Mouse (Mus musculus) megakaryocyte-erythroid progenitor cell, adult 5-6 weeks (primary cell): Measurements from ENCODE around the gene Snrnp25. TPM values are rescaled to one million over a fixed set of nuclear protein-coding genes. Genes with fewer than 3 reads are reported as not detected.
A peak's percentile ranks its signal among the peaks of the same experiment; 100 is the strongest.

Experiments
- ATAC-seq: replicated peaks from 2 replicates; pipeline ENCODE4 v1.8.0; 2016; ENCODE audit warnings: mild to moderate bottlenecking, inconsistent platforms; ENCODE audit not compliant: severe bottlenecking, poor library complexity, low FRiP score, low TSS enrichment
- total RNA-seq, 2 experiments: library from RNA; stranded (forward) in 1 of 2; stranded (reverse) in 1 of 2; fragments of 200-1000, 215-1000 nt in 1 of 2; fragments of >200 nt in 1 of 2; fragmentation: Nextera tagmentation in 1 of 2; gene quantifications; 2 replicates each; pipeline ENCODE4 v1.2.3; 2014 to 2017

Snrnp25 gene
- total RNA-seq, 2 experiments from 2014 or later = 44.9 to 59.1 TPM

DNA sequence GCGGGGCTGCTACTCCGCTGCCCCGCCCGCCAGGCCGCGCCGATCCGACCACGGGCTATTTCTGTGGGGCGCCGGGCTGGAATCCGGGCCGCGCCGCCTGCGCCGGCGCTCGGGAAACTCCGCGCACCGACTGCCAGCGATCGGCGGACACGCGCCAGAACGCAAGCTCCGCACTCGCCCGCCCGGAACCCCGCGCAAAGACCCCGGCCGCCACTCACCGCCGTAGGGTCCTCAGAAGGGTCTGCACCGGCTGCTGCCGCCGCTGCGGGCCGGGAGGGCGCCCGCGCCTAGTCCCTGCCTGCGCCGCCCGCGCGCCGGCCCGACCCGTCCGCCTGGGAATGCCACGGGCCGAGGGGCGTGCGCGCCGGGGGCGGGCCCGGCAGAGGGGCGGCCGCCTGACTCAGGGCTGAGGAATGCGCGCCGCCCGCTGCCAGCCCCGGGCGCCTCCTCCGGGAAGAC lies 16.8 kb downstream of the Snrnp25 start, which contains the start of gene Rhbdf1:
Rhbdf1 (minus strand) TSS at position 350 of the 459 bp plus-strand sequence.
- ATAC-seq = no peak

- ATAC-seq = no peak
These were observed 17.5 kb downstream of the Snrnp25 start for GRCm38 (mm10) chr11:32222570-32223194.

DNA sequence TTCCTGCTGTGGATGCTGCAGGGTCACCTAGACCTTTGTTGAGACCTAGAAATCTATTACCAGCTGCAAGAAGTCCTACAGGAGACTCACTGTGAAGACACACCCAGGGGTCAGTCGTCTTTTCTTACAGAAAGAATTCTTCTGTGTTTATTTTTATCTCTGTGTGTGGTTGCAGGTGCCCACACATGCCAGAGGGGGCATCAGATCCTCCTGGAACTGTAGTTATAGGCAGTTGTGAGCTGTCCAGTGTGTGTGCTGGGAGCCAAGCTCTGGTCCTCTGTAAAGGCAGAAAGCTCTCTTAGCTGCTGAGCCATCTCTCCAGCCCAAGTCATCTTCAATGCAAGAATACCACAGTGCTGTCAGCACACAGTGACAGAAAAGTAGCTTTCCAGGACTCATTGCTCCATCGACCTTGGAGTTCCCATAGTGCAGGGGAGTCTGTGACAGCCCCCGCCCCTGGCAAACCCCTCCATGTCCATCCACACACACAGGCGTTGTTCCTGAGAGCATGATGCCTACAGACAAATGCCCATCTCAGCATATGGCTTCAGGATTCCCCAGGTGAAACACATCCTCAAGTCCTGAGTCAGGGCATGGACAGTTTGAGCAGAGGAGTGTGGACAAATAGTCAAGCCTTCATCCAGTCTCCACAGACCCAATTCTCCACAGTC lies 18.2 kb downstream of the Snrnp25 start:
- ATAC-seq = no peak

DNA sequence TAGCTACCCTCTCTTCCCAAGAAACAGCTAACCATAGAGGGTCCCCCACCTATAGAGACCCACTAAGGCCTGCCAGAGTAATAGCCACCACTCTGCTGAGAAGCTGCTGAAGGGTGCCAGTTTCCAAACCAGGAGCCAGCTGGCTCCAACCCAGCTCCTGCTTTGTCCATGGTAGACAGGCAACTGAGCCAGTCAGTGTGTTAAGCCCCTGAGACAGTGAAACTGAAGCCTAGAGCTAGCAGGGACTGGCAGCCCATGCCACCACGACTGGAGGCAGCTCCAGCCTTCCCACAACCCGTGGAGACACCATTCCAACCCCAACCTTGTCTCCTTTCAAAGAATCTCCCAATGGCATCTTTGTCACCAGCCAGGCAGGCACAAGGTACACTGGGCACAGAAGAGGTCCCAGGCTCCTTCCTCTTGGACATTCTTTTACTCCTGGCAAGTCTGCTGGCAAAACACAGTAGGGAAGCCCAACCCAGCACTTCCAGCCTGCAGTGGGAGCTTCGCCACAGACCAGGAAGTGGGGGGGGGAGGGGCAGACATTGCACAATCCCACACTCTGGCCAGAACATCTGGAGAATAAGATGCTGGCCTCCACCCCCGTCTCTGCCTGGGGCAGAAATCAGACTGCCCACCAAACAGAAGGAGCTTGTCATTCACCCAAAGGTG lies 19.4 kb downstream of the Snrnp25 start:
- no peak for ATAC-seq

DNA sequence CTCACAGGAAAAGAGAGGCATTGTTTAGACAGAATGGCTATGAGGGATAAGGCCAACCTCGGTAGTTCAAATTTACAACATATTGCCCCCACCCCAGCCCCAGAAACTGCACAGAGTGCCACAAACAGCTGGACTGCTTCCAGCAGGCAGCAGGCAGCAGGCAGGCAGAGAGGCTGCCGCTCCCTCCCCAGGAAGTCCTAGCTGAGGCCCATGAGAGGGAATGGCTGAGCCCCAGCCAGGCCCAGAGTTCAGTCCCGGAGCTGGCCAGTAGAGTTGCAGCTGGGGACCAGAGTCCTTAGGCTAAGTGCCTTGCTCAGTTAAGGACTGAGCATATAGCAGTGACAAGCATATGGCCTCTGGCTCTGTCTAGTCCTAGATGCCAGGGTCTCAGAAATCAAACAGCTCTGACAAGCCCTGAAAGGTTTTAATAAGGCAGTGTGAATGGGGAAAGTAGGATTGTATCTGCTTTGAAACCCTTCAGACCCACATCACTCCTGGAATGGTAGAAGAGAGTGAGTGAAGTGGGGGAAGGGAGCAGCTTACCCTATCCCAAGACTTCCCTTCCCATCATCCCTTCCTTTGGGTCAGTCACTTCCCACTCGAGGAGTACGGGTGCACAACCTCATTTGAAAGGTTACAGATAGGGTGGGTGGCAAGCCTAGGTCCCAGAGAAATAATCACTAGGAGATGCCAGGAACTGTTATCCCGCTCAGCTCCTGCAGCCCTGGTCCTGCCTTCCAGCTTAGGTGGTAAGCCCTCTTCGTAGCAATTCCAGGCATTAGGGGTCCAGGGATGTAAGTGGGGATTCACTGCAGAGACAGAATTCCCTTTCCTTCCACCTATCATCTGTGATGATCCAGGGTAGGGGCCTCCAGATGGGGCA lies 20.2 kb downstream of the Snrnp25 start:
- no peak for ATAC-seq

DNA sequence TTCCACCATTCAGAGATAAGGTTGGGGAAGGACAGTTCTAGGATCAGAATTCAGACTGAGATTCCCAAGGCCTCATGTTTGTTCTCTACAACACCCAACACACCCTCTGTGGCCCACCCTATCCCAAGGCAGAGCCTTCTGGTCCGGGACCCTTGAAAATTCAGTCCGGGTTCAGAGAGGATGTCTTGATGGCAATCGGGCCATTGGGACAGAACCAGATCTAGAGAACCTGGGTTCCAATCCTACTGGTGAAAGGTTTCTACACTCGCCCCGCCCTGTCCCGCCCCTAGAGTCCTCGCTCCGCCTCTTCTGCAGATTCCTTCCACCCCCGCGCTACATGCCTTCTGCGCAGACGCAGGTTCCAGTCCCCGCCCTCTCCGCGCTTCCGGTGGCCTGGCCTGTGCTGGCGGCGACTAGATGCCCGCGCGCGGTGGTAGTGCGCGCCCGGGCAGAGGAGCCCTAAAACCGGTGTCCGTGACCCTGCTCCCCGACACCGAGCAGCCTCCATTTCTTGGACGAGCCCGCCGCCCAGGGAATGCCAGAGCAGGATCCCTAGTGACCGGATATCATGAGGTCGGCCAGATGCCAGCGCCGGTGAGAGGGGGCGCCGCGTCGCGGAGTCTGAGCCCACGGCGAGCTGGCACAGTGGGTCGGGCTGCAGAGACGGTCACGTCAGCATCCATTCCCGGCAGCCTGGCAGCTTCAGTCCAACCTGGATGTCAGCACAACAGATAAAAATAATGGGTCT lies 21.1 kb downstream of the Snrnp25 start, which contains the start of gene Mpg:
Mpg (plus strand) TSS at position 382 of the 748 bp plus-strand sequence.
- peak; percentile 87 for ATAC-seq

DNA sequence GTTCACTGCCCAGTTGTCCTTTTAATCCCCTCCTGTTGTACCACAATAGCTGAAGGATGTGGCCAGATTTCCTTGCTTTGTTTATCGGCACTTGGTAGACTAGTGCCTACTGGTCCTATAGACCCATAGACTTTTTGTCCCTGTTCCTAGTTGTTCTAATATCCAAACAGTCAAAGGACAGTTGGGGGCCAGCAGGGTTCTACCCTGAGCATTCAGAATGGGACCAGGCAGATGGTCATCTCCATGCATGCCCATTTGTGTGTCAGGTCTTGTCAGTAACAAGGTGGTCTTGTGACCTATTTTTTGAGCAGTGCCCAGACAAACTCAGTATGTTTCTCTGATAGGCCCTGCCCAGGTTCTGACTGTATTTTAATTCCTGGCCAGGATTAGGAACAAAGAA lies 21.8 kb downstream of the Snrnp25 start:
- no peak for ATAC-seq

GRCm38 (mm10) chr11:32227555-32227954 lies 22.3 kb downstream of the Snrnp25 start:
- no peak for ATAC-seq

DNA sequence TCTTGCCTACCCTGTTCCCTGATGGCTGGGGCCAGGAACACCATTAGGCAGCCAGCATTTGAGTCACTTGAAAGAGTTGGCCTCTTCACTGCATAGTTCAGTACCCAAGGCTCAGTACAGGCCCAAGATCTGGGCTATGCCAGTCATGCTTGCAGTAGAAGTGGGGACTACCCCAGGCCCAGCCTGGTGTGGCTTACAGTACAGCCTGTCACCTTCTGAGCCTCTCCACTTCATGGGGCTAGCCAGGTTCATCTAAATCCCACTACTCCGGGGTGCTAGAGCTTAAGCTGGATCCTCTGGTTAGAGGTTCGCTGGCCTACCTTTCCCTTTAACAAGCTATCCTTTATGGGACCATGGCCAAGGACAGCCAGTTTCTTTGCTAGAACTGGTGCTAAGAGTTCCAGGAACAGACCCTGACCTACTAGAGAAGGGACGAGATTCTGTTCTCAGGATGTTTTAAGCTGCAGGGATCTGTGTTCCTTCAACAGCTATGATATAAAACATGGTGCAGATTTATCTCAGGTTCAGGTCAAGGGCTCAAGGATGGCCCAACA lies 23.2 kb downstream of the Snrnp25 start:
- ATAC-seq = no peak

DNA sequence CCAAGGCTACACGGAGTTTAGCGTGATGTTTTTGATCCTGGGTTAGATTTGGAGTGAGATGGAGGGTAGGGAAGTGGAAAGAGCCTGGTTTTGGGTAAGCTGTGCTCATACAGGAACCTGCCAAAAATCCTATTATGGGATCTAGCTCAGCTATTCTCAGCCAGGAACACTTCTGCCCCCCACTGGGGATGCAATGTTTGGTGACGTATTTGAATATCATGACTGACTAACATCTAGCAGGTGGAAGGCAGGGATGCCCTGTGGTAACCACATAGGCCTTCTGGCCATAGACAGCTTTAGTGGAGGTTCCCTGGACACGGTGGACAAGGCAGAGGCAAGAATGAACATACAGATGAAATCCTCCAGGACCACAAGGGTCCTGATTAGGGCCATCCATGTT lies 25.0 kb downstream of the Snrnp25 start:
- no peak for ATAC-seq

DNA sequence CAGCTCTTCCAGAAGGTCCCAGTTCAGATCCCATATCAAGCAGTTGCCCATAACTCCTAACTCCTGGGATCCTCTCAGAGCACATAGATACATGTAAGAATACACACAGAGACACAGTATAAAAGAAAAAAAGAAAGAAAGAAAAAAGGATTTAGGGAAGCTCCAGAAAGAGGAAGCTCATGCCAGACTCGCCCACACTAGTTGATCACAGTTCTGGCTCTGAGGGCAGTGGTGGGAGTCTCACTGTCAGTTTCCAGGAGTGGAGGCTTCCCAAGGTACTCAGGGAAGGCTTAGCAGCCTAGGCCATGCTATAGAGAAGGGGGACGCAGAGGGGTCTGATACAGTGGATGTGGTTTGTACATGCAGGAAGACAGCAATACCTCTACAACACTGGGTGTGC lies 25.9 kb downstream of the Snrnp25 start:
- ATAC-seq = no peak

- ATAC-seq = no peak
These were observed 27.6 kb downstream of the Snrnp25 start for GRCm38 (mm10) chr11:32232848-32233247.

- no peak for ATAC-seq
These were observed 28.7 kb downstream of the Snrnp25 start for GRCm38 (mm10) chr11:32233895-32234294.

GRCm38 (mm10) chr11:32234816-32235485 lies 29.7 kb downstream of the Snrnp25 start:
- ATAC-seq = no peak

DNA sequence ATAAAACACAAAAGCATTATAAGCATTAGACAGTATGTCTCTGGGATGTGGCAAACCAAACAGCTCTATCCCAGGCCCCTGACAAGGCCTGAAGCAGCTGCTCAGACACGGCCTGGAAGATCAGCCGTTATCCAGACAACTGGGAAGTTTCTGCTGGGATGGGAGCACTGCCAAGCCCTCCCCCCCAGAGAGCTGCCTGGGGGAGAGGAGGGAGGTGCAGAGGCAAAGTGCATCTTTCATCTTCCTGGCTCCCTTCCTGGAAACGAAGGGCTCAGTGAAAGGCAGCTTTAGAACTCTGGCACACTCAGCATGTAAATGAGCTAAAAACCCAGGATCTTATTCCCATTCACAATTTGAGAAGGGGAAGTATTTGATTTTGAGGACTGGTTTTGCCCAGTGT lies 30.4 kb downstream of the Snrnp25 start:
- ATAC-seq = no peak

- ATAC-seq = no peak
These were observed 30.9 kb downstream of the Snrnp25 start for GRCm38 (mm10) chr11:32236132-32236531.

GRCm38 (mm10) chr11:32236712-32237410 lies 31.6 kb downstream of the Snrnp25 start:
- ATAC-seq = peak; percentile 48

DNA sequence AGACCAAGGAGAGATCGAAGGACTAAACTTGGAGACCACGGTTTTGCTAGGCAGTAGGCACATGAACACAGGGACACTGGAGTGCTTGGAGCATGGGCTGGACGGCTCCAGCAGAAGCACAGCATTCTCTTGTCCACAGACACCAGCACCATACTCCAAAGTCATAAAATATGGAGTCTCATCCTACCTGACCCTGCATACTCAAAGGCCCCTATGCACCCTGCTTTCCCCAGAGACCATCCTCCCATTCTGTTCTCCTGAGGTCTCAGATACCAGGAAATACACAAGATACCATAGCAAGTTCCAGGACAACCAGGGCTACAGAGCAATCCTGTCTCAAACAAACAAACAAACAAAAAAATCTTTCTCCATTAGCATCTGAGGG lies 32.2 kb downstream of the Snrnp25 start:
- no peak for ATAC-seq
